Mouse (Mus musculus) erythroblast, embryonic 14.5 days (primary cell): ENCODE data around the gene Ccdc43.

Source experiments
- GATA1 ChIP-seq: IDR thresholded peaks from 2 replicates; pipeline ENCODE4 v1.6.1; 2012; ENCODE audit warnings: low read length, inconsistent platforms, mixed read lengths
- TAL1 ChIP-seq: IDR thresholded peaks from 3 replicates; pipeline ENCODE4 v1.6.1; 2012; ENCODE audit warnings: low read length, inconsistent platforms, mixed read lengths

GRCm38 (mm10) chr11:102744746-102745145 is 47.2 kb upstream of the Ccdc43 start:
- TF ChIP-seq GATA1 (no peak), TAL1 (no peak)
